Mouse (Mus musculus) Patski (cell line): ENCODE results near the gene Cdip1. TPM values are rescaled to one million over a fixed set of nuclear protein-coding genes. Genes with fewer than 3 reads are reported as not detected.

Experiments used
- ATAC-seq: fragments of 100-300 bp; one replicate; pipeline ENCODE4 v1.8.0; 2021
- CTCF ChIA-PET: fragments of 350-600 bp; sonication (Branson Sonifier 250); formaldehyde crosslinking; loops from one replicate; lab custom pipeline; 2022; ENCODE audit warnings: inconsistent platforms; lab: Charles Lee
- POLR2A ChIA-PET: fragments of 350-600 bp; sonication (Branson Sonifier 250); formaldehyde crosslinking; loops from one replicate; lab custom pipeline; 2022; ENCODE audit warnings: antibody characterized with exemption, inconsistent platforms; lab: Charles Lee
- DNase-seq: peaks from one replicate; pipeline ENCODE4 v3.0.0-alpha.2; 2011; ENCODE audit warnings: low read depth, low spot score
- H3K27me3 ChIP-seq: fragments of 371-371 bp; one replicate; pipeline ENCODE4 v1.5.1; 2021
- CTCF ChIP-seq: fragments of 100-300 bp; IDR thresholded peaks from one replicate; pipeline ENCODE4 v1.5.1; 2021
- in situ Hi-C: fragments of 300-500 bp; cut with MboI; formaldehyde crosslinking; loops from 3 replicates; pipeline ENCODE4 v1.11.1; 2018; ENCODE audit warnings: low pct_unique_long_range_greater_than_20kb, mixed read lengths
- polyA plus RNA-seq: library from polyadenylated mRNA; unstranded; gene quantifications from one replicate; pipeline ENCODE4 v1.2.3, GENCODE M21; 2021

Cdip1 gene
- polyA plus RNA-seq, 1 experiment from 2014 or later = 43.9 TPM

- DNase-seq (no peak), ATAC-seq (no peak)
- ChIA-PET POLR2A (interaction anchor here (0.6 kb wide), 1 partner anchor 22 kb away, joined by 3 read pairs; no protein-coding TSS in a partner anchor), CTCF (interaction anchor here (0.9 to 2.3 kb wide), 4 partner anchors 9 to 36 kb away, joined by 3 to 7 read pairs (median 3); no protein-coding TSS in a partner anchor)
- no peaks in the 10 kb centered on the region for H3K27me3 ChIP-seq
- TF ChIP-seq CTCF = no peak
- in situ Hi-C loops = no loop called here
Measured at GRCm38 (mm10) chr16:4742186-4742585, 47.9 kb downstream of the Cdip1 start.

DNA sequence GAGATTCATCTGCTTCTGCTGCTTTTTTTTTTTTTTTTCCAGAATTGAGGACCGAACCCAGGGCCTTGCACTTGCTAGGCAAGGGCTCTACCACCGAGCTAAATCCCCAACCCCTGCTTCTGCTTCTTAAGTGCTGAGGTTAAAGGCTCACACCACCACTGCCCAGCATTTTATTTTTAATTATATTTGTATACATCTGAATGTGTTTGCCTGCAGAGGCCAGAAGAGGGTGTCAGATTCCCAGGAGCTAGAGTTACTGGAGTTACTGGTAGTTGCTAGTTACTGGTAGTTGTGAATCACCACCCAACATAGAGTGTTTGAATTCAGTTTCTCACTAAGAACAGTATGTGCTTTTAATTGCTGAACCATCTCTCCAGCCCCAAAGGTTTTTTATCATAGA, 50.1 kb downstream of the Cdip1 start:
- ATAC-seq (no peak), DNase-seq (no peak)
- H3K27me3 ChIP-seq = no peaks in the 10 kb centered on the region
- TF ChIP-seq CTCF = peak; percentile 34
- ChIA-PET CTCF (interaction anchor here (1.2 to 1.6 kb wide), 3 partner anchors 12 to 319 kb away, joined by 3 to 5 read pairs (median 3); no protein-coding TSS in a partner anchor), POLR2A (interaction anchor here (0.6 to 0.7 kb wide), 2 partner anchors 57 to 122 kb away, joined by 3 to 4 read pairs; no protein-coding TSS in a partner anchor)
- in situ Hi-C loops = no loop called here

DNA sequence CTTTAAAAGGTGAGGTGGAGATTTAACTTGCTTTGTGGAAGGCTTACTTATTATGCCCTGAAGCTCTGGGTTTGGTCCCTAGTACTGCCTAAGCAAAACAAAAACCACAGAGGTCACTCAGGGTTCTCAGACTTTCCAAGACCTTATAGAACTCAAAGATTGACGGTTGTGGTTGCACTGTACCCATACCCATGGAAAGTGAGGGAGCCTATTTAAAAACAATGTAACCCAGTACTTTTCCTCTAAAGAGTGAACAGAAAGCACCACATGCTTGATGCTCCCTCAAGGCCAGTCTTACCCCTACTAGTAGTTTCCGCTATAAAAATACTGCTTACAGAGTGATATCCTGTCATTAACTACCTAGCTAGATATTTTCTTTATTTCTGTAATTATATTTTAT, 53.8 kb downstream of the Cdip1 start:
- in situ Hi-C loops = no loop called here
- DNase-seq = no peak
- ChIA-PET CTCF (no interaction called here), POLR2A (no interaction called here)
- peak; percentile 31 for ATAC-seq
- TF ChIP-seq CTCF = no peak
- no peaks in the 10 kb centered on the region for H3K27me3 ChIP-seq

- CTCF ChIA-PET = no interaction called here
- POLR2A ChIA-PET = interaction anchor here (0.7 kb wide), 2 partner anchors 44 to 324 kb away, joined by 3 to 4 read pairs; no protein-coding TSS in a partner anchor
- H3K27me3 ChIP-seq = no peaks in the 10 kb centered on the region
- DNase-seq (no peak), ATAC-seq (no peak)
- TF ChIP-seq CTCF = no peak
- in situ Hi-C loops = no loop called here
Measured at GRCm38 (mm10) chr16:4730776-4731358, 59.2 kb downstream of the Cdip1 start.

- CTCF ChIA-PET = no interaction called here
- ATAC-seq (no peak), DNase-seq (no peak)
- in situ Hi-C loops = no loop called here
- POLR2A ChIA-PET = no interaction called here
- H3K27me3 ChIP-seq = no peaks in the 10 kb centered on the region
- TF ChIP-seq CTCF = no peak
Measured at GRCm38 (mm10) chr16:4727963-4728362, 62.1 kb downstream of the Cdip1 start.

- in situ Hi-C loops = no loop called here
- no peak for DNase-seq
- POLR2A ChIA-PET = no interaction called here
- no peak for TF ChIP-seq CTCF
- H3K27me3 ChIP-seq = no peaks in the 10 kb centered on the region
- ATAC-seq = no peak
- CTCF ChIA-PET = no interaction called here
Measured at GRCm38 (mm10) chr16:4727526-4727925, 62.6 kb downstream of the Cdip1 start.

- TF ChIP-seq CTCF = no peak
- in situ Hi-C loops = no loop called here
- POLR2A ChIA-PET = interaction anchor here (0.7 to 0.9 kb wide), 3 partner anchors 38 to 60 kb away, joined by 3 read pairs; no protein-coding TSS in a partner anchor
Measured at GRCm38 (mm10) chr16:4726528-4727128, 63.5 kb downstream of the Cdip1 start.

GRCm38 (mm10) chr16:4725780-4726527, 64.1 kb downstream of the Cdip1 start, which contains the start of gene Hmox2:
Gene Hmox2 (plus strand): TSS chr16:4726361.
- ChIA-PET POLR2A (interaction anchor here (0.7 to 0.9 kb wide), 3 partner anchors 38 to 61 kb away, joined by 3 read pairs; no protein-coding TSS in a partner anchor), CTCF (interaction anchor here (1.7 kb wide), 1 partner anchor 66 kb away, joined by 3 read pairs; no protein-coding TSS in a partner anchor)
- no peak for DNase-seq
- in situ Hi-C loops = no loop called here
- H3K27me3 ChIP-seq = no peaks in the 10 kb centered on the region
- ATAC-seq = peak; percentile 92
- TF ChIP-seq CTCF = no peak

More at GRCm38 (mm10) chr16:4726528-4727128, 63.5 kb downstream of the Cdip1 start:
- CTCF ChIA-PET = no interaction called here
- peak; percentile 45 for ATAC-seq
- H3K27me3 ChIP-seq = no peaks in the 10 kb centered on the region
- DNase-seq = no peak

GRCm38 (mm10) chr16:4725266-4725665, 64.8 kb downstream of the Cdip1 start:
- in situ Hi-C loops = no loop called here
- DNase-seq = no peak

DNA sequence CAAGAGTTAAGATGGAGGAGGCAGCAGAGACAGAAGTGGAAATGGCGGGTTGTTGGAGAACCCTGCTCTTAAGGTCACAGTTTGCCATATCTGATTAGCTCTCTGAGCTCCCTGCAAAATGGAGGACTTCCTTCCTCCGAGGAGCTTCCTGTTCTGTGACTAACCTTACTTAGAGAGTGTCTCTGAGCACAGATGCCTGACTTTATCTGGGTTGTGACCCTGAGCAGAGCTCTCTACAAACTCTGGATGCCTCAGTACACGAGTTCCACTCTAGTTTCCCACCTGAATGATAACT, 67.2 kb downstream of the Cdip1 start:
- in situ Hi-C loops = no loop called here
- POLR2A ChIA-PET = no interaction called here
- CTCF ChIA-PET = interaction anchor here (0.8 kb wide), 2 partner anchors 10 to 140 kb away, joined by 3 read pairs; no protein-coding TSS in a partner anchor
- no peaks in the 10 kb centered on the region for H3K27me3 ChIP-seq
- DNase-seq = no peak
- TF ChIP-seq CTCF = no peak
- ATAC-seq = no peak

More at GRCm38 (mm10) chr16:4725266-4725665, 64.8 kb downstream of the Cdip1 start:
- ChIA-PET POLR2A (interaction anchor here (0.6 kb wide), 1 partner anchor 28 kb away, joined by 3 read pairs; no protein-coding TSS in a partner anchor), CTCF (interaction anchor here (1.7 kb wide), 1 partner anchor 66 kb away, joined by 3 read pairs; no protein-coding TSS in a partner anchor)
- H3K27me3 ChIP-seq = no peaks in the 10 kb centered on the region
- ATAC-seq = no peak
- TF ChIP-seq CTCF = no peak
